In genomic region chr11:59847891-59848884, GRCm38 (mm10) we compare ENCODE assay signal across 8 mouse cellular contexts. TPM values are rescaled to one million over a fixed set of nuclear protein-coding genes. Genes with fewer than 3 reads are reported as not detected.
DNase-seq lines count a peak whose midpoint lies in the region; ATAC-seq and TF ChIP-seq lines count a peak whose summit lies in the region.

No protein-coding gene starts in this region.

- peak overlapping the region; percentile 95 for H3K9ac ChIP-seq in heart, embryonic 12.5 days
- peak overlapping the region; percentile 91 for H3K9ac ChIP-seq in kidney, postnatal 0 days (ENCODE audit: low read depth, low read length)
- H3K9ac ChIP-seq in liver, embryonic 13.5 days: peak overlapping the region; percentile 80
- peak overlapping the region; percentile 84 for H3K9ac ChIP-seq in stomach, embryonic 14.5 days (replicated peaks; ENCODE audit: low read depth, low read length)

- peaks cover 8% of the 10 kb centered on the region for H3K36me3 ChIP-seq in C2C12 (ENCODE audit: control insufficient read depth, insufficient read depth)
- H3K36me3 ChIP-seq in heart, embryonic 12.5 days: peaks cover 12% of the 10 kb centered on the region; the same call in 1 of the 2 replicates
- no peaks in the 10 kb centered on the region; the same call in 1 of the 2 replicates for H3K36me3 ChIP-seq in kidney, postnatal 0 days (ENCODE audit: insufficient read depth, low read length)
- peaks cover 9% of the 10 kb centered on the region; the same call in 1 of the 2 replicates for H3K36me3 ChIP-seq in liver, embryonic 13.5 days
- H3K36me3 ChIP-seq in stomach, embryonic 14.5 days (ENCODE audit: control insufficient read depth, insufficient read depth, low read length): no peaks in the 10 kb centered on the region

- H3K27ac ChIP-seq in heart, embryonic 12.5 days (ENCODE audit: poor library complexity, severe bottlenecking): peak overlapping the region; percentile 92
- H3K27ac ChIP-seq in kidney, postnatal 0 days: peak overlapping the region; percentile 90
- peak overlapping the region; percentile 72 for H3K27ac ChIP-seq in liver, embryonic 13.5 days
- peak overlapping the region; percentile 87 for H3K27ac ChIP-seq in stomach, embryonic 14.5 days (ENCODE audit: low read length)

- peaks cover 45% of the 10 kb centered on the region for H3K79me2 ChIP-seq in C2C12 (ENCODE audit: control insufficient read depth, insufficient read depth)

- no peak for TF ChIP-seq CTCF in C2C12 (IDR thresholded peaks at IDR 0.05; ENCODE audit: control insufficient read depth, insufficient read depth, insufficient read length)
- TF ChIP-seq CTCF in brain, embryonic 14.5 days (IDR thresholded peaks at IDR 0.05; ENCODE audit: borderline replicate concordance, extremely low read depth, insufficient read depth, insufficient read length): 0 out of 2 replicates have a peak, but pooled peaks have one; percentile 1
- no peak; the same call in 1 of the 2 replicates for TF ChIP-seq CTCF in kidney, postnatal 0 days (IDR thresholded peaks at IDR 0.05; ENCODE audit: low read depth)

- DNase-seq in brain, embryonic 14.5 days (ENCODE audit: low read depth): peak; percentile 84
- DNase-seq in kidney, postnatal 0 days (ENCODE audit: low spot score): peak; percentile 83
- peak; percentile 68 for DNase-seq in liver, embryonic 13.5 days
- DNase-seq in natural killer cell, adult 2 months (ENCODE audit: low spot score in 2 of 2): peak; percentile 58 to 63

- peak overlapping the region; percentile 77 for H3K4me2 ChIP-seq in heart, embryonic 12.5 days
- peak overlapping the region; percentile 78 for H3K4me2 ChIP-seq in kidney, postnatal 0 days (ENCODE audit: low read length)
- H3K4me2 ChIP-seq in liver, embryonic 13.5 days: peak overlapping the region; percentile 87
- peak overlapping the region; percentile 65 for H3K4me2 ChIP-seq in stomach, embryonic 14.5 days (replicated peaks; ENCODE audit: low read depth, low read length)

- WGBS in heart, embryonic 12.5 days: 0% methylated on average over 65 of the region's 69 CpGs
- WGBS in kidney, postnatal 0 days: under 1% methylated on average over 66 of the region's 69 CpGs
- under 1% methylated on average over 69 of the region's 69 CpGs for WGBS in liver, embryonic 13.5 days (ENCODE audit: insufficient replicate concordance)
- under 1% methylated on average over 69 of the region's 69 CpGs for WGBS in stomach, embryonic 14.5 days

- no peaks in the 10 kb centered on the region for H3K27me3 ChIP-seq in C2C12 (ENCODE audit: control insufficient read depth, insufficient read depth, insufficient read length)
- no peaks in the 10 kb centered on the region for H3K27me3 ChIP-seq in heart, embryonic 12.5 days (replicated peaks)
- no peaks in the 10 kb centered on the region for H3K27me3 ChIP-seq in kidney, postnatal 0 days (ENCODE audit: insufficient read depth, low read length)
- H3K27me3 ChIP-seq in liver, embryonic 13.5 days: no peaks in the 10 kb centered on the region
- no peaks in the 10 kb centered on the region for H3K27me3 ChIP-seq in stomach, embryonic 14.5 days (ENCODE audit: control insufficient read depth, insufficient read depth, low read length)

- H3K4me3 ChIP-seq in C2C12 (ENCODE audit: insufficient read depth, poor library complexity, severe bottlenecking): peak overlapping the region; percentile 56
- H3K4me3 ChIP-seq in heart, embryonic 12.5 days: peak overlapping the region; percentile 93
- peak overlapping the region; percentile 88 for H3K4me3 ChIP-seq in kidney, postnatal 0 days (replicated peaks; ENCODE audit: low read depth, low read length)
- peak overlapping the region; percentile 76 for H3K4me3 ChIP-seq in liver, embryonic 13.5 days (replicated peaks)
- H3K4me3 ChIP-seq in stomach, embryonic 14.5 days (ENCODE audit: low read depth, low read length): peak overlapping the region; percentile 69

- peaks cover 7% of the 10 kb centered on the region for H3K79me3 ChIP-seq in C2C12 (ENCODE audit: low read depth)

- no peaks in the 10 kb centered on the region for H3K9me3 ChIP-seq in heart, embryonic 12.5 days (replicated peaks)
- H3K9me3 ChIP-seq in kidney, postnatal 0 days (replicated peaks; ENCODE audit: low read length): no peaks in the 10 kb centered on the region
- no peaks in the 10 kb centered on the region for H3K9me3 ChIP-seq in liver, embryonic 13.5 days (replicated peaks)
- no peaks in the 10 kb centered on the region for H3K9me3 ChIP-seq in stomach, embryonic 14.5 days (ENCODE audit: control insufficient read depth, low read depth, low read length)

- ATAC-seq in erythroblast, adult 5-6 weeks (replicated peaks; ENCODE audit: low FRiP score, poor library complexity, severe bottlenecking): peak; percentile 62
- ATAC-seq in heart, embryonic 12.5 days (ENCODE audit: insufficient number of reproducible peaks, low FRiP score): peak; percentile 85
- ATAC-seq in kidney, postnatal 0 days (replicated peaks; ENCODE audit: low FRiP score, low read depth): peak; percentile 81
- peak; percentile 83 for ATAC-seq in liver, embryonic 13.5 days (ENCODE audit: low read depth)
- ATAC-seq in stomach, embryonic 14.5 days (ENCODE audit: insufficient number of reproducible peaks, insufficient read depth, low FRiP score, low read depth): peak; percentile 89

- TF ChIP-seq POLR2A in brain, embryonic 14.5 days (IDR thresholded peaks at IDR 0.05; ENCODE audit: borderline replicate concordance, extremely low read depth, insufficient read depth, insufficient read length, poor library complexity, severe bottlenecking): peak; percentile 68

- H3K4me1 ChIP-seq in heart, embryonic 12.5 days (replicated peaks): peaks cover 16% of the 10 kb centered on the region
- 0 out of 2 replicates have a peak, but pooled peaks cover 6% of the 10 kb centered on the region for H3K4me1 ChIP-seq in kidney, postnatal 0 days (replicated peaks; ENCODE audit: insufficient read depth, low read length)
- peaks cover 44% of the 10 kb centered on the region for H3K4me1 ChIP-seq in liver, embryonic 13.5 days (replicated peaks)
- H3K4me1 ChIP-seq in stomach, embryonic 14.5 days (ENCODE audit: control insufficient read depth, insufficient read depth, low read length): 0 out of 2 replicates have a peak, but pooled peaks cover 5% of the 10 kb centered on the region

- peak overlapping the region; percentile 95 for H3ac ChIP-seq in C2C12 (ENCODE audit: control insufficient read depth, insufficient read length, low read depth)

TF ChIP-seq in C2C12, 6 proteins besides CTCF, POLR2A, EP300 and RAD21:
- TF ChIP-seq MAX (IDR thresholded peaks at IDR 0.05): peak; percentile 35
- TF ChIP-seq USF1 (IDR thresholded peaks at IDR 0.05; ENCODE audit: low read depth): no peak
TF ChIP-seq in C2C12: peak in this region for 1.

RNA-seq across cellular contexts. Expression of gene Cops3, which starts 8.6 kb away (rescaled TPM):
- 69.0 TPM for polyA plus RNA-seq in C2C12 (2012; fragmentation: generic; extraction: Trizol)
- 57.3 and 75.3 TPM in 2 replicates for polyA plus RNA-seq in brain, embryonic 14.5 days (2012; rRNA removed)
- 57.3 and 117 TPM in 2 replicates for total RNA-seq in erythroblast, adult 5-6 weeks (2015; ENCODE audit: low replicate concordance)
- 31.9 and 41.4 TPM in 2 replicates for total RNA-seq in erythroblast, adult 5-6 weeks (2017; ENCODE audit: low replicate concordance)
- polyA plus RNA-seq in heart, embryonic 12.5 days (2016; fragmentation: Nextera tagmentation; extraction: Ambion mirVana): 158 and 163 TPM in 2 replicates
- polyA plus RNA-seq in kidney, postnatal 0 days (2015; fragmentation: Nextera tagmentation; extraction: Ambion mirVana): 144 and 156 TPM in 2 replicates
- 127 and 141 TPM in 2 replicates for polyA plus RNA-seq in liver, embryonic 13.5 days (2015; fragmentation: Nextera tagmentation; extraction: Ambion mirVana)
- polyA plus RNA-seq in stomach, embryonic 14.5 days (2014; fragmentation: Nextera tagmentation; extraction: Ambion mirVana): 206 and 221 TPM in 2 replicates

RNA-seq across cellular contexts. Expression of gene Nt5m, which starts 8.9 kb away (rescaled TPM):
- 19.4 TPM for polyA plus RNA-seq in C2C12 (2012; fragmentation: generic; extraction: Trizol)
- 57.5 and 63.4 TPM in 2 replicates for polyA plus RNA-seq in brain, embryonic 14.5 days (2012; rRNA removed)
- 0.38 and 1.0 TPM in 2 replicates for total RNA-seq in erythroblast, adult 5-6 weeks (2015; ENCODE audit: low replicate concordance)
- 2.0 TPM in 1 of 2 replicates, not detected in the other for total RNA-seq in erythroblast, adult 5-6 weeks (2017; ENCODE audit: low replicate concordance)
- polyA plus RNA-seq in heart, embryonic 12.5 days (2016; fragmentation: Nextera tagmentation; extraction: Ambion mirVana): 35.7 and 36.2 TPM in 2 replicates
- polyA plus RNA-seq in kidney, postnatal 0 days (2015; fragmentation: Nextera tagmentation; extraction: Ambion mirVana): 41.1 and 42.4 TPM in 2 replicates
- polyA plus RNA-seq in liver, embryonic 13.5 days (2015; fragmentation: Nextera tagmentation; extraction: Ambion mirVana): 13.6 and 14.4 TPM in 2 replicates
- 31.6 and 36.6 TPM in 2 replicates for polyA plus RNA-seq in stomach, embryonic 14.5 days (2014; fragmentation: Nextera tagmentation; extraction: Ambion mirVana)

RNA-seq across cellular contexts. Expression of gene Flcn, which starts 38.4 kb away (rescaled TPM):
- polyA plus RNA-seq in C2C12 (2012; fragmentation: generic; extraction: Trizol): 20.7 TPM
- polyA plus RNA-seq in brain, embryonic 14.5 days (2012; rRNA removed): 46.1 and 58.8 TPM in 2 replicates
- total RNA-seq in erythroblast, adult 5-6 weeks (2015; ENCODE audit: low replicate concordance): 4.8 and 17.5 TPM in 2 replicates
- total RNA-seq in erythroblast, adult 5-6 weeks (2017; ENCODE audit: low replicate concordance): 8.6 and 10.7 TPM in 2 replicates
- 25.1 and 26.5 TPM in 2 replicates for polyA plus RNA-seq in heart, embryonic 12.5 days (2016; fragmentation: Nextera tagmentation; extraction: Ambion mirVana)
- 30.6 and 31.7 TPM in 2 replicates for polyA plus RNA-seq in kidney, postnatal 0 days (2015; fragmentation: Nextera tagmentation; extraction: Ambion mirVana)
- polyA plus RNA-seq in liver, embryonic 13.5 days (2015; fragmentation: Nextera tagmentation; extraction: Ambion mirVana): 14.0 and 15.6 TPM in 2 replicates
- 25.2 and 31.5 TPM in 2 replicates for polyA plus RNA-seq in stomach, embryonic 14.5 days (2014; fragmentation: Nextera tagmentation; extraction: Ambion mirVana)

Comparison
In these comparisons a context has a peak if more than half of its experiments do, and no peak if none do; other contexts are left out.
1. Peak in every context shown above with its lines: DNase-seq, ATAC-seq, H3K4me3 ChIP-seq and H3K27ac ChIP-seq.